Mouse (Mus musculus) Patski (cell line): ENCODE measurements around the gene Kcnmb2. TPM values are rescaled to one million over a fixed set of nuclear protein-coding genes. Genes with fewer than 3 reads are reported as not detected.

ENCODE experiments used
- ATAC-seq: fragments of 100-300 bp; one replicate; pipeline ENCODE4 v1.8.0; 2021
- CTCF ChIA-PET: fragments of 350-600 bp; sonication (Branson Sonifier 250); formaldehyde crosslinking; loops from one replicate; lab custom pipeline; 2022; ENCODE audit warnings: inconsistent platforms; lab: Charles Lee
- POLR2A ChIA-PET: fragments of 350-600 bp; sonication (Branson Sonifier 250); formaldehyde crosslinking; loops from one replicate; lab custom pipeline; 2022; ENCODE audit warnings: antibody characterized with exemption, inconsistent platforms; lab: Charles Lee
- DNase-seq: peaks from one replicate; pipeline ENCODE4 v3.0.0-alpha.2; 2011; ENCODE audit warnings: low read depth, low spot score
- H3K27me3 ChIP-seq: fragments of 371-371 bp; one replicate; pipeline ENCODE4 v1.5.1; 2021
- CTCF ChIP-seq: fragments of 100-300 bp; IDR thresholded peaks from one replicate; pipeline ENCODE4 v1.5.1; 2021
- in situ Hi-C: fragments of 300-500 bp; cut with MboI; formaldehyde crosslinking; loops from 3 replicates; pipeline ENCODE4 v1.11.1; 2018; ENCODE audit warnings: low pct_unique_long_range_greater_than_20kb, mixed read lengths
- polyA plus RNA-seq: library from polyadenylated mRNA; unstranded; gene quantifications from one replicate; pipeline ENCODE4 v1.2.3, GENCODE M21; 2021

Kcnmb2 gene
- polyA plus RNA-seq, 1 experiment from 2014 or later: not detected

DNA sequence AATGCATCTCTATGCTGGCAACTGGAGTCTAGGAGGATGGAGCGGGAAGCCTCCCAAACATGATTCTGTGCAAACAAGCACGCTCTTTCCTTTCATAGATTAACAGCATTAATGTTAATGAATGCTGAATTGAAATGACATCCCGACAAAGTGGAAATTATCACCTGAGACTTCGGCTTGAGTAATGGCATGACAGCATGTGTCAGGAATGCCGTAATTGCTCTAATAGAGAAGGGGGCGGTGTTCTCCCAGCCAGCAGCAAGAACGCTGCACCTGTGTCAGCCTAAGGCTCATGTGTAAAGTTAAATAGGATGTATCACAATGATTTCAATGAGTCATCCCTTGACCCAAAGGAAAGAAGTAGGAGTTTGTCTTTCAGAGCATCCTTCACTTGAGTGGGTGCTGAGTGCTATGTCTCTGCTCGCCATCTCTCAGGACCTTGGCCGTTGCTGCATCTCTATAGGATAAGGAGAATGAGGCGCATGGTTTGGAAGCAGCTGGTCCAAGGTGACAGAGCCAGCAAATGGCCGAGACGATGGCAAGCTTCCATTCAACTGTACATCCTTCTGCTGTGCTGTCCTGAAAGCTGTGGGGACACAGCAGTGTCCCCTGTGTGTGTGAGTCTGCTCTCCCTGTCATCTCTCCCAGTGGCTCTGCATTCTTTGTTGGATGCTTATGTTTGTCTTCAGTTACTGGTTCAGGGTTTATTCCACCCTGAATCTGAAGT is 110.1 kb downstream of the Kcnmb2 start:
- H3K27me3 ChIP-seq: no peaks in the 10 kb centered on the region
- ChIA-PET POLR2A (no interaction called here), CTCF (no interaction called here)
- ATAC-seq (no peak), DNase-seq (no peak)
- TF ChIP-seq CTCF: no peak
- in situ Hi-C loops: no loop called here

GRCm38 (mm10) chr3:32020981-32021380 is 118.7 kb downstream of the Kcnmb2 start:
- no peak for TF ChIP-seq CTCF
- ChIA-PET CTCF (no interaction called here), POLR2A (no interaction called here)
- in situ Hi-C loops: no loop called here
- ATAC-seq (no peak), DNase-seq (peak; percentile 6)
- peaks cover 4% of the 10 kb centered on the region for H3K27me3 ChIP-seq

DNA sequence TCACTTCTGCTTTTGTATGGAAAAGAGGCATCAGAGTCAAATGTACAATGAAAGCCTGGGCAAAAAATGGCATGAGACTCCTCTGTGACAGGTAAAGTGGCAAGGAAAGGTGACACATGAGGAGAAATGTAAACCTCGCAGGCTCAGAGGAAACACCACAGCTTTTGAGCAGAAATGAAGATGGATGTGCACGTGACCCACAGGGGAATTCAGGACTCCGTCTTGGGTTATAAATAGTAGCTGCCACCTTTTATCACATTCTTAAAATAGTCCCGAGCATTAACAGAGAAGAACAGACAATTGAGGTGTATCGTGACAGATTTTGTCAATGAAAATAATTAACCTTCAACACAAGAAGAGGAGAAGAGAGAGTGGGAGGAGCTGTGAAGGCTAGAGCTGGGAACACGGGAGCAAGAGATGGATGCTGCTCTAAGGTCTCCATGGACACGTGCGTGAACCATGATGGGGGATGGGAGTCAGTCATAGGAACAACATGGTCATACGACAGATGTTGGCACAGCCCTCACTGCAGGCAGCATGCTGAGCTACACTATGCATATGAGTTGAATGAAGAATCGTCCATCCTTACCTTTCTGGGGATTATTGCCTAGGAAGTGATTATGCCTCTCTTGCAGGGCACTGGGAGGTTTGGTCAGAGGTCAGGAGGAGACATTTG is 127.2 kb downstream of the Kcnmb2 start:
- in situ Hi-C loops: no loop called here

GRCm38 (mm10) chr3:32032381-32032780 is 130.1 kb downstream of the Kcnmb2 start:
- ChIA-PET CTCF (no interaction called here), POLR2A (interaction anchor here (0.6 to 0.7 kb wide), 2 partner anchors 18 to 22 kb away, joined by 3 read pairs; no protein-coding TSS in a partner anchor)
- ATAC-seq: no peak
- TF ChIP-seq CTCF: no peak
- no peak for DNase-seq
- H3K27me3 ChIP-seq: peaks cover 15% of the 10 kb centered on the region
- in situ Hi-C loops: no loop called here

More for the DNA sequence above, 127.2 kb downstream of the Kcnmb2 start:
- ChIA-PET POLR2A (no interaction called here), CTCF (no interaction called here)
- DNase-seq (no peak), ATAC-seq (no peak)
- H3K27me3 ChIP-seq: peaks cover 9% of the 10 kb centered on the region
- no peak for TF ChIP-seq CTCF

- in situ Hi-C loops: no loop called here
- POLR2A ChIA-PET: interaction anchor here (0.5 kb wide), 1 partner anchor 571 kb away, joined by 3 read pairs; no protein-coding TSS in a partner anchor
- ATAC-seq: no peak
- CTCF ChIA-PET: no interaction called here
- H3K27me3 ChIP-seq: peaks cover 15% of the 10 kb centered on the region
- TF ChIP-seq CTCF: no peak
- no peak for DNase-seq
Observed at GRCm38 (mm10) chr3:32043814-32044213, 141.5 kb downstream of the Kcnmb2 start.

DNA sequence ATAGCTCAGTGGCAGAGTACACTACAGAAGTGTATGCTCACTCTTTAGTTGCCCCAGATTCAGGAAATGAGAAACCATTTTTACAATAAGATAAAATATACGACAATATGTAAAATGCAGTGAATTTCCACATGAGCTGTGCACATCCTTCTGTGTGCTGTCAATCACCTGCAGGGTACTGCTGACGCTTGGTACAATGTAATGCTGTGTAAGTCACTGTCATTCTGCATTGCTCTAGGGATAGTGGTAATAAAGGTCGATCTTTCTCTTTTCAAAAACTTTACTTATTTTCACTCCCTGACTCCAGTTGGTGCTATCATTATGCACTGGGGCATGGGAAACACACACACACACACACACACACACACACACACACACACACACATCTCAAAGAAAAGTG is 146.5 kb downstream of the Kcnmb2 start:
- no peak for ATAC-seq
- in situ Hi-C loops: no loop called here
- POLR2A ChIA-PET: no interaction called here

DNA sequence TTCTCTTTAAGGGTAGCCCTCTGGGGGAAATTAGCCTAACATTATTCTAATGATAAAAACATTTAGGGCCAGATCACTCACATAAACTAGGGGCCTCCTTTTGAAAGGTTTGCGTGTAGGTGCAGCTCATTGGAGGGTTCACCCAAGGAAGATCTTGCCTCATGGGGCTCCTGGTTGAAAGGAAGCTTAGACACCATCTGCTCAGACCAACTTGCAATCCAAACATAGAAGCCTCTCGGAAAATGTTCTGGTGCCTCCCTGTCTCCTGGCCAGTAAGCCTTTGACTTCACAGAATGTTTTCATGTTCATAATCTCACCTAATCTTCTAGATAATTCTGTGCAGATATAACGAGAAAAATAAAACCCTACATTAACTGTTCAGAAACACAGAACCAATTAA is 150.3 kb downstream of the Kcnmb2 start:
- CTCF ChIA-PET: no interaction called here
- ATAC-seq: no peak
- POLR2A ChIA-PET: no interaction called here

More for the DNA sequence above, 146.5 kb downstream of the Kcnmb2 start:
- CTCF ChIA-PET: no interaction called here
- DNase-seq: no peak
- H3K27me3 ChIP-seq: peaks cover 22% of the 10 kb centered on the region
- no peak for TF ChIP-seq CTCF

GRCm38 (mm10) chr3:32053610-32054241 is 151.4 kb downstream of the Kcnmb2 start:
- ATAC-seq (no peak), DNase-seq (no peak)
- CTCF ChIA-PET: no interaction called here
- H3K27me3 ChIP-seq: peaks cover 20% of the 10 kb centered on the region
- TF ChIP-seq CTCF: no peak
- in situ Hi-C loops: no loop called here
- POLR2A ChIA-PET: interaction anchor here (0.6 kb wide), 1 partner anchor 911 kb away, joined by 5 read pairs; no protein-coding TSS in a partner anchor

More for the DNA sequence above, 150.3 kb downstream of the Kcnmb2 start:
- H3K27me3 ChIP-seq: peaks cover 23% of the 10 kb centered on the region
- no peak for DNase-seq
- no peak for TF ChIP-seq CTCF
- in situ Hi-C loops: no loop called here

- no peak for DNase-seq
- H3K27me3 ChIP-seq: peaks cover 35% of the 10 kb centered on the region
- ChIA-PET CTCF (no interaction called here), POLR2A (no interaction called here)
- ATAC-seq: no peak
- TF ChIP-seq CTCF: no peak
- in situ Hi-C loops: no loop called here
Observed at GRCm38 (mm10) chr3:32059888-32060656, 157.8 kb downstream of the Kcnmb2 start.

DNA sequence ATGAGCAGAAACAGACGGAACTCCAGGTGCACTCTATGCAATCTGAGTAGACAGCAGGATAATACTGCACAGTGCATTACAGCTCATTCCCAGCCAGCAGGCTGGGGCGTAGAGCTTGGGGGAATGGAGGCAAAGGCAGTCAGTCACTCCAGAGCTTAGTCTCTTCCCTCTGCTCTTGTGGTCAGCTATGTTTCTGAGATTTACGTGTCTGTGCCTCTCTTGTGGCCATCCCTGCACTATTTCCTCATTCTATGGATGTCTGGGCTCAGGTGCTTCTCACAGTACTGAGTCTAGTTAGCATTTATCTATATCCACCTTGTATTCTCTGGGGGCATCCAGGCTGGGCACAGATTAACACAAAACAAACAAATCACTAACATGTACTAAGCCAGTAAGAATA is 160.4 kb downstream of the Kcnmb2 start:
- ATAC-seq (no peak), DNase-seq (no peak)
- TF ChIP-seq CTCF: no peak
- in situ Hi-C loops: no loop called here
- peaks cover 38% of the 10 kb centered on the region for H3K27me3 ChIP-seq
- ChIA-PET CTCF (no interaction called here), POLR2A (no interaction called here)
